In genomic region chr1:22116466-22116865, GRCm38 (mm10) we compare ENCODE assay signal across 11 mouse cellular contexts.
"Had no signal": no experiment of that assay in that cellular context is flagged by ENCODE, and none has a peak within 500 bp of the region (broad histone marks: within the 10 kb centered on the region; RNA-seq: fewer than 3 reads in every experiment).

No protein-coding gene starts in this region.

- ATAC-seq: lung, postnatal 0 days; midbrain, embryonic 13.5 days had no signal

- H3K4me2 ChIP-seq: limb, embryonic 12.5 days; liver, embryonic 11.5 days; liver, embryonic 15.5 days; midbrain, embryonic 13.5 days had no signal

- H3K36me3 ChIP-seq: limb, embryonic 12.5 days; liver, embryonic 15.5 days; midbrain, embryonic 13.5 days had no signal

- DNase-seq: kidney, postnatal 14 days; layer of hippocampus, postnatal 36 days; lung, adult 2 months; lung, postnatal 36 days; right cerebral cortex, postnatal 14 days; thymus, postnatal 4 days had no signal

- H3K4me3 ChIP-seq: limb, embryonic 12.5 days; liver, embryonic 15.5 days; midbrain, embryonic 13.5 days had no signal

- H3K9ac ChIP-seq: limb, embryonic 12.5 days; liver, embryonic 15.5 days; midbrain, embryonic 13.5 days had no signal

- H3K27ac ChIP-seq: limb, embryonic 12.5 days; liver, embryonic 15.5 days; midbrain, embryonic 13.5 days had no signal

- H3K9me3 ChIP-seq: limb, embryonic 12.5 days; liver, embryonic 15.5 days; midbrain, embryonic 13.5 days had no signal

- H3K27me3 ChIP-seq: limb, embryonic 12.5 days; liver, embryonic 15.5 days; midbrain, embryonic 13.5 days had no signal

- H3K4me1 ChIP-seq: limb, embryonic 12.5 days; liver, embryonic 15.5 days; midbrain, embryonic 13.5 days had no signal
